Mouse (Mus musculus) liver, adult 2 months (tissue): Measurements from ENCODE around the gene Oasl2.

Source experiments
- CTCF ChIP-seq: fragments of 200-500 bp; IDR thresholded peaks from 2 replicates; pipeline ENCODE4 v1.5.1; 2011; ENCODE audit warnings: low read depth, low read length, control low read depth
- POLR2A ChIP-seq: fragments of 200-500 bp; IDR thresholded peaks from 2 replicates; pipeline ENCODE4 v1.6.1; 2011; ENCODE audit warnings: low read length, control low read depth; ENCODE audit not compliant: insufficient read depth; ENCODE audit errors: extremely low read depth

- TF ChIP-seq POLR2A: no peak
- no peak for TF ChIP-seq CTCF
Observed at GRCm38 (mm10) chr5:114886801-114887200, 9.9 kb upstream of the Oasl2 start.
